Mouse (Mus musculus) cerebellum, adult 8-10 months (tissue): ENCODE results near the gene Capzb.

Experiments
- DNase-seq: peaks from one replicate; pipeline ENCODE4 v3.0.0; 2022

Gene Capzb

GRCm38 (mm10) chr4:139209130-139209840 is 16.6 kb downstream of the Capzb start:
- DNase-seq = no peak

GRCm38 (mm10) chr4:139211975-139212831 is 19.5 kb downstream of the Capzb start:
- no peak for DNase-seq

- no peak for DNase-seq
These were observed 20.4 kb downstream of the Capzb start for GRCm38 (mm10) chr4:139213086-139213485.

- no peak for DNase-seq
These were observed 21.3 kb downstream of the Capzb start for GRCm38 (mm10) chr4:139213935-139214371.

GRCm38 (mm10) chr4:139216566-139216965 is 23.9 kb downstream of the Capzb start:
- no peak for DNase-seq

GRCm38 (mm10) chr4:139218539-139218938 is 25.8 kb downstream of the Capzb start:
- DNase-seq = no peak

- DNase-seq = no peak
These were observed 27.0 kb downstream of the Capzb start for GRCm38 (mm10) chr4:139219656-139220055.

- DNase-seq = no peak
These were observed 28.3 kb downstream of the Capzb start for GRCm38 (mm10) chr4:139220978-139221377.

- no peak for DNase-seq
These were observed 29.1 kb downstream of the Capzb start for GRCm38 (mm10) chr4:139221837-139222236.

GRCm38 (mm10) chr4:139225115-139225514 is 32.4 kb downstream of the Capzb start:
- DNase-seq = no peak

- no peak for DNase-seq
These were observed 33.2 kb downstream of the Capzb start for GRCm38 (mm10) chr4:139225944-139226343.

GRCm38 (mm10) chr4:139226504-139227216 is 34.0 kb downstream of the Capzb start:
- DNase-seq = no peak

GRCm38 (mm10) chr4:139227923-139228322 is 35.2 kb downstream of the Capzb start:
- no peak for DNase-seq

GRCm38 (mm10) chr4:139229271-139229670 is 36.6 kb downstream of the Capzb start:
- no peak for DNase-seq

GRCm38 (mm10) chr4:139230376-139231120 is 37.8 kb downstream of the Capzb start:
- DNase-seq = no peak

GRCm38 (mm10) chr4:139231163-139231562 is 38.5 kb downstream of the Capzb start:
- DNase-seq = no peak

- peak; percentile 41 for DNase-seq
These were observed 39.9 kb downstream of the Capzb start for GRCm38 (mm10) chr4:139232479-139233145.

GRCm38 (mm10) chr4:139233146-139233495 is 40.4 kb downstream of the Capzb start:
- DNase-seq = no peak

- DNase-seq = no peak
These were observed 41.1 kb downstream of the Capzb start for GRCm38 (mm10) chr4:139233755-139234254.

GRCm38 (mm10) chr4:139234261-139234660 is 41.6 kb downstream of the Capzb start:
- DNase-seq = no peak

- DNase-seq = no peak
These were observed 42.9 kb downstream of the Capzb start for GRCm38 (mm10) chr4:139235556-139235955.

GRCm38 (mm10) chr4:139238612-139239011 is 45.9 kb downstream of the Capzb start:
- no peak for DNase-seq
